Mouse (Mus musculus): ENCODE results near the gene Ifit3b. TPM values are rescaled to one million over a fixed set of nuclear protein-coding genes. Genes with fewer than 3 reads are reported as not detected.
"Not testable (repeated sequence)": the region's sequence is repeated elsewhere in the genome, so short reads cannot be mapped to it uniquely, and the experiment has no call there.

Ifit3b gene
- polyA plus RNA-seq, 1 experiment from 2014 or later: not detected

- H3K9ac ChIP-seq: no peak overlapping the region
Observed at GRCm38 (mm10) chr19:34624663-34625062, 16.9 kb downstream of the Ifit3b start.

GRCm38 (mm10) chr19:34627496-34627895 is 19.7 kb downstream of the Ifit3b start:
- H3K9ac ChIP-seq: no peak overlapping the region
- H3K4me2 ChIP-seq (replicated peaks): no peak overlapping the region
- no peaks in the 10 kb centered on the region for H3K36me3 ChIP-seq
- H3K27me3 ChIP-seq: no peaks in the 10 kb centered on the region
- WGBS: 80% methylated on average over 2 of the region's 2 CpGs
- no peaks in the 10 kb centered on the region for H3K4me1 ChIP-seq
- ATAC-seq (ENCODE audit: low FRiP score): no peak
- no peak overlapping the region for H3K4me3 ChIP-seq
- no peaks in the 10 kb centered on the region for H3K9me3 ChIP-seq (replicated peaks)
- H3K27ac ChIP-seq: no peak overlapping the region

More at GRCm38 (mm10) chr19:34624663-34625062, 16.9 kb downstream of the Ifit3b start:
- Histone ChIP-seq H3K27me3 (no peaks in the 10 kb centered on the region), H3K36me3 (no peaks in the 10 kb centered on the region), H3K27ac (no peak overlapping the region), H3K4me2 (replicated peaks) (no peak overlapping the region), H3K9me3 (replicated peaks) (no peaks in the 10 kb centered on the region), H3K4me1 (no peaks in the 10 kb centered on the region), H3K4me3 (no peak overlapping the region)
- WGBS: 84% methylated on average over 4 of the region's 4 CpGs
- ATAC-seq (ENCODE audit: low FRiP score): no peak

- H3K4me1 ChIP-seq: no peaks in the 10 kb centered on the region
- no peaks in the 10 kb centered on the region for H3K36me3 ChIP-seq
- no peak overlapping the region for H3K9ac ChIP-seq
- no peak for ATAC-seq (ENCODE audit: low FRiP score)
- no peak overlapping the region for H3K4me2 ChIP-seq (replicated peaks)
- no peak overlapping the region for H3K27ac ChIP-seq
- no peak overlapping the region for H3K4me3 ChIP-seq
- H3K27me3 ChIP-seq: no peaks in the 10 kb centered on the region
- H3K9me3 ChIP-seq (replicated peaks): no peaks in the 10 kb centered on the region
Observed at GRCm38 (mm10) chr19:34631487-34631886, 23.7 kb downstream of the Ifit3b start.

GRCm38 (mm10) chr19:34633484-34633883 is 25.7 kb downstream of the Ifit3b start:
- H3K9ac ChIP-seq: no peak overlapping the region
- H3K27ac ChIP-seq: no peak overlapping the region
- no peaks in the 10 kb centered on the region for H3K9me3 ChIP-seq (replicated peaks)
- no peak for ATAC-seq (ENCODE audit: low FRiP score)
- no peak overlapping the region for H3K4me3 ChIP-seq
- no peaks in the 10 kb centered on the region for H3K36me3 ChIP-seq
- 79% methylated on average over 2 of the region's 2 CpGs for WGBS
- H3K4me2 ChIP-seq (replicated peaks): no peak overlapping the region
- no peaks in the 10 kb centered on the region for H3K4me1 ChIP-seq
- H3K27me3 ChIP-seq: no peaks in the 10 kb centered on the region

- WGBS: 13% methylated on average over 3 of the region's 3 CpGs
- H3K4me1 ChIP-seq: peaks cover 2% of the 10 kb centered on the region; the same call in 1 of the 2 replicates
- H3K36me3 ChIP-seq: no peaks in the 10 kb centered on the region
- no peak overlapping the region for H3K4me2 ChIP-seq (replicated peaks)
- no peak overlapping the region for H3K9ac ChIP-seq
- H3K27ac ChIP-seq: no peak overlapping the region
- no peaks in the 10 kb centered on the region for H3K9me3 ChIP-seq (replicated peaks)
- H3K4me3 ChIP-seq: no peak overlapping the region
- no peaks in the 10 kb centered on the region for H3K27me3 ChIP-seq
- peak; percentile 69 for ATAC-seq (ENCODE audit: low FRiP score)
Observed at GRCm38 (mm10) chr19:34636933-34637557, 29.3 kb downstream of the Ifit3b start.

- ATAC-seq (ENCODE audit: low FRiP score): no peak
- WGBS: 58% methylated on average over 4 of the region's 4 CpGs
Observed at GRCm38 (mm10) chr19:34640623-34641022, 32.9 kb downstream of the Ifit3b start, which contains the start of the genes Ifit1bl2 and Ifit1. Gene Ifit1bl2 (minus strand): TSS chr19:34640743. Gene Ifit1 (plus strand): TSS chr19:34640871.

GRCm38 (mm10) chr19:34642616-34643015 is 34.8 kb downstream of the Ifit3b start:
- Histone ChIP-seq H3K9me3 (replicated peaks) (no peaks in the 10 kb centered on the region), H3K36me3 (no peaks in the 10 kb centered on the region), H3K4me3 (no peak overlapping the region), H3K27me3 (no peaks in the 10 kb centered on the region), H3K4me2 (replicated peaks) (no peak overlapping the region), H3K9ac (no peak overlapping the region), H3K4me1 (peaks cover 2% of the 10 kb centered on the region; the same call in 1 of the 2 replicates), H3K27ac (no peak overlapping the region)
- no peak for ATAC-seq (ENCODE audit: low FRiP score)
- WGBS: 83% methylated on average over 5 of the region's 5 CpGs

More at GRCm38 (mm10) chr19:34640623-34641022, 32.9 kb downstream of the Ifit3b start, which contains the start of the genes Ifit1bl2 and Ifit1:
- H3K4me1 ChIP-seq: peaks cover 2% of the 10 kb centered on the region; the same call in 1 of the 2 replicates
- H3K9me3 ChIP-seq (replicated peaks): no peaks in the 10 kb centered on the region
- no peaks in the 10 kb centered on the region for H3K27me3 ChIP-seq
- H3K27ac ChIP-seq: no peak within 1 kb of the TSS
- H3K36me3 ChIP-seq: no peaks in the 10 kb centered on the region
- no peak within 1 kb of the TSS for H3K4me2 ChIP-seq (replicated peaks)
- no peak within 1 kb of the TSS for H3K4me3 ChIP-seq
- H3K9ac ChIP-seq: no peak within 1 kb of the TSS; the same call in 1 of the 2 replicates

GRCm38 (mm10) chr19:34647630-34648029 is 39.9 kb downstream of the Ifit3b start:
- not testable (repeated sequence) for H3K36me3 ChIP-seq; ATAC-seq (ENCODE audit: low FRiP score); H3K4me3 ChIP-seq; H3K27me3 ChIP-seq; H3K4me2 ChIP-seq (replicated peaks); H3K9me3 ChIP-seq (replicated peaks); H3K4me1 ChIP-seq; H3K9ac ChIP-seq; H3K27ac ChIP-seq
- WGBS: 87% methylated on average over 8 of the region's 8 CpGs

- H3K4me1 ChIP-seq: no peaks in the 10 kb centered on the region
- no peaks in the 10 kb centered on the region for H3K9me3 ChIP-seq (replicated peaks)
- no peaks in the 10 kb centered on the region for H3K36me3 ChIP-seq
- H3K27me3 ChIP-seq: no peaks in the 10 kb centered on the region
- no peak overlapping the region for H3K27ac ChIP-seq
- H3K9ac ChIP-seq: no peak overlapping the region
- H3K4me3 ChIP-seq: no peak overlapping the region
- H3K4me2 ChIP-seq (replicated peaks): no peak overlapping the region
- ATAC-seq (ENCODE audit: low FRiP score): no peak
- WGBS: 88% methylated on average over 3 of the region's 3 CpGs
Observed at GRCm38 (mm10) chr19:34650276-34650675, 42.5 kb downstream of the Ifit3b start.

GRCm38 (mm10) chr19:34650997-34651396 is 43.2 kb downstream of the Ifit3b start:
- Histone ChIP-seq H3K9ac (no peak overlapping the region), H3K36me3 (no peaks in the 10 kb centered on the region), H3K4me2 (replicated peaks) (no peak overlapping the region), H3K27ac (no peak overlapping the region), H3K4me3 (no peak overlapping the region), H3K27me3 (no peaks in the 10 kb centered on the region), H3K9me3 (replicated peaks) (no peaks in the 10 kb centered on the region), H3K4me1 (no peaks in the 10 kb centered on the region)
- WGBS: 92% methylated on average over 6 of the region's 6 CpGs
- ATAC-seq (ENCODE audit: low FRiP score): no peak

- Histone ChIP-seq H3K9ac (no peak overlapping the region), H3K4me2 (replicated peaks) (no peak overlapping the region), H3K9me3 (replicated peaks) (no peaks in the 10 kb centered on the region), H3K4me3 (no peak overlapping the region), H3K27me3 (no peaks in the 10 kb centered on the region), H3K4me1 (no peaks in the 10 kb centered on the region), H3K27ac (no peak overlapping the region), H3K36me3 (no peaks in the 10 kb centered on the region)
- ATAC-seq (ENCODE audit: low FRiP score): no peak
- WGBS: 84% methylated on average over 10 of the region's 10 CpGs
Observed at GRCm38 (mm10) chr19:34655227-34655805, 47.5 kb downstream of the Ifit3b start.

GRCm38 (mm10) chr19:34656511-34657298 is 48.9 kb downstream of the Ifit3b start:
- no peak overlapping the region for H3K9ac ChIP-seq
- H3K27ac ChIP-seq: no peak overlapping the region
- no peaks in the 10 kb centered on the region for H3K4me1 ChIP-seq
- no peaks in the 10 kb centered on the region for H3K9me3 ChIP-seq (replicated peaks)
- no peak overlapping the region for H3K4me3 ChIP-seq
- no peak for ATAC-seq (ENCODE audit: low FRiP score)
- WGBS: 33% methylated on average over 2 of the region's 2 CpGs
- no peaks in the 10 kb centered on the region for H3K36me3 ChIP-seq
- no peak overlapping the region for H3K4me2 ChIP-seq (replicated peaks)
- H3K27me3 ChIP-seq: no peaks in the 10 kb centered on the region

All from hindbrain, embryonic 12.5 days (tissue).